Mouse (Mus musculus) cerebellum, adult 2 months (tissue): ENCODE measurements around the gene Gkn1. TPM values are rescaled to one million over a fixed set of nuclear protein-coding genes. Genes with fewer than 3 reads are reported as not detected.

Source experiments
- DNase-seq, 2 experiments: peaks; one replicate each; pipeline ENCODE4 v3.0.0; 2021
- H3K27ac ChIP-seq: fragments of 200-500 bp; 2 replicates; pipeline ENCODE4 v1.5.1; 2012; ENCODE audit warnings: low read length, control low read depth, inconsistent platforms; ENCODE audit not compliant: insufficient read depth
- H3K27me3 ChIP-seq: fragments of 200-500 bp; 2 replicates; pipeline ENCODE4 v1.6.1; 2012; ENCODE audit warnings: inconsistent platforms, mild to moderate bottlenecking, low read length, moderate library complexity; ENCODE audit not compliant: control insufficient read depth, insufficient read depth
- H3K4me1 ChIP-seq: fragments of 200-500 bp; 2 replicates; pipeline ENCODE4 v1.6.1; 2011; ENCODE audit warnings: low read length; ENCODE audit not compliant: control insufficient read depth, insufficient read depth
- H3K4me3 ChIP-seq: fragments of 200-500 bp; replicated peaks from 2 replicates; pipeline ENCODE3; 2011; ENCODE audit warnings: mild to moderate bottlenecking, low read depth, low read length, control low read depth; ENCODE audit not compliant: insufficient read depth
- CTCF ChIP-seq: fragments of 200-500 bp; IDR thresholded peaks from 2 replicates; pipeline ENCODE4 v1.5.1; 2011; ENCODE audit warnings: low read depth, mild to moderate bottlenecking, control low read depth, low read length, moderate library complexity, borderline replicate concordance; ENCODE audit not compliant: insufficient read depth
- POLR2A ChIP-seq: fragments of 200-500 bp; IDR thresholded peaks from 2 replicates; pipeline ENCODE4 v1.6.1; 2011; ENCODE audit warnings: low read length, control low read depth, borderline replicate concordance; ENCODE audit not compliant: insufficient read depth
- WGBS: fragments of 180-500 bp; shearing (Covaris S2); methylation state at CpG from one replicate; pipeline ENCODE4 v1.1.7; 2018; 5-methylcytosine and 5-hydroxymethylcytosine counted together
- polyA plus RNA-seq: library from polyadenylated mRNA; depleted of rRNA; stranded (reverse); fragments of >200 nt; gene quantifications from 2 replicates; pipeline ENCODE4 v1.2.3, GENCODE M21; 2012; rRNA removed

Gene Gkn1
- polyA plus RNA-seq, result 0.08 and 0.13 TPM in 2 replicates

DNA sequence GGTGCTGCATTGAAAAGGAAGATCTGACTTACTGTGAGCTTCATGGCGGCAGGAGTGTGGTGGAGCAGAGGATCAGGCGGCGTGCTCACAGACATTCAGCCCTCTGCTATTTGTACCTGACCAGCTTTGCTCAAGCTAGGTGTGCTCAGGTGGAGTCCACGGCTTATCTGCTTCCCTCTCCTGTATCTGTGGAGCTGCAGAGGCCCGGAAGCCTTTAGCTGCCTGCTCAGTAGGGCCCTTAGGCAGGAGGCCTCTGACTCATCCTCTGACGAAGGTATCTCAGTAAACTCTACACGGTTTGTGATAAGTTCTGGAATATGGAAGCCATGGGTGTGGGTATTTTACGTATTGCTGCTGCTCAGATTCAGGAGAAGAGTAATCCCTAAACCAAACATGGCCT is at the start of gene Gkn1:
Gene Gkn1 (minus strand): TSS at position 114 of the 400 bp plus-strand sequence.
- WGBS, result 93% methylated on average over 8 of the region's 8 CpGs
- DNase-seq, result no peak
- no peaks in the 10 kb centered on the region for H3K4me1 ChIP-seq
- no peaks in the 10 kb centered on the region for H3K27me3 ChIP-seq
- no peak within 1 kb of the TSS for H3K27ac ChIP-seq
- H3K4me3 ChIP-seq, result no peak within 1 kb of the TSS
- TF ChIP-seq CTCF (no peak), POLR2A (no peak)

DNA sequence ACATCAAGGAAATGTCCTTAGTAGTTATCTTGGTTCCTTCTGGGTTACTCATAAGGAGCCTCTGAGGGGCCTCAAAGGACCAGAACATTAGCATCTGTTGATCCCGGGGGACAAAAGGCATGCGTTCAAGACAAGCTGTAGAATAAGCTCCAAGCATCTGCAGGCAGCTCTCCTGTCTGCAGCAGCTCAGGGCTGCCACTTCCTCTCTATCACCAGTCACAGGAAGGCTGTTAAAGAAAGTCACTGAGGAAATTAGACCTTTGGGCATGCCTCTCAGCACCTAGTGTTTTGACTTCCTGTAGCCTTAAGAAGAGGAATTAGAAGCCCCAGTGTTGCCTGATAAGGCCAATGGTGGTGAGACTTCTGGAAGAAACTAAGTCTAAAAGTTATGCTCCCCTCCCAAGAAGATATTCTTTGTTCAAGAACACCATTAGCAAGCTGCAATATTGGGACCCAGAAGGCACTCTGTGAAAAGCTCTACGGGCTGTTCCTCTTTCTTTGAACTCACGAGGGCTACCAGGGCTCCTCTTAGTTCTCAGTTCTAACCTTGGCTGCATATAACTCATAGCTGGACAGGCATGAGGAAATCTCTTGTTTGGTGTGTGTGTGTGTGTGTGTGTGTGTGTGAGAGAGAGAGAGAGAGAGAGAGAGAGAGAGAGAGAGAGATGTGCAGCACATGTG is 49.3 kb upstream of the Gkn1 start:
- Histone ChIP-seq H3K27me3 (no peaks in the 10 kb centered on the region), H3K4me3 (no peak overlapping the region), H3K27ac (no peak overlapping the region), H3K4me1 (no peaks in the 10 kb centered on the region)
- TF ChIP-seq POLR2A (no peak), CTCF (no peak)
- 68% methylated on average over 4 of the region's 4 CpGs for WGBS
- no peak for DNase-seq

DNA sequence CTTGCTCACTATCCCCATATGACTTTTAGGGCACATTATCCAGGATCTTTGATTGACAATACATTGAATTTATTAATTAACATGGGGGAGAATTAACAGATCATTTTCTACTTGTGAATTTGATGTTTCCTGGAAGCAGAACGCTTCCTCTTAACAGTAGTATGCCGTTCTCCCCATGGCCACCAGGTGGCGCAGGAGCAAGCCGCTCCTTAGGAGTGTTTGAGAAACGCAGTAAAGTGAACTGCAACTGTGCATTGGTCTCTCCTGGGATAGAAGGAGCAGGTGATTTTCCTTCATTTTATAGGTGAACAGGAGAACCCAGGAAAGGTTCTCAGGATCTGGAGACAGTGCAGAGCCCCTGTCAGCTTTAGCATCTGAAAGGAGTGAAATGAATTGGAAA is 48.4 kb upstream of the Gkn1 start:
- H3K27ac ChIP-seq, result no peak overlapping the region
- H3K4me3 ChIP-seq, result no peak overlapping the region
- DNase-seq, result peak; percentile 42 to 56
- no peak for TF ChIP-seq POLR2A
- TF ChIP-seq CTCF, result peak; percentile 96
- no peaks in the 10 kb centered on the region for H3K27me3 ChIP-seq
- WGBS, result 2% methylated on average over 5 of the region's 5 CpGs
- H3K4me1 ChIP-seq, result no peaks in the 10 kb centered on the region

DNA sequence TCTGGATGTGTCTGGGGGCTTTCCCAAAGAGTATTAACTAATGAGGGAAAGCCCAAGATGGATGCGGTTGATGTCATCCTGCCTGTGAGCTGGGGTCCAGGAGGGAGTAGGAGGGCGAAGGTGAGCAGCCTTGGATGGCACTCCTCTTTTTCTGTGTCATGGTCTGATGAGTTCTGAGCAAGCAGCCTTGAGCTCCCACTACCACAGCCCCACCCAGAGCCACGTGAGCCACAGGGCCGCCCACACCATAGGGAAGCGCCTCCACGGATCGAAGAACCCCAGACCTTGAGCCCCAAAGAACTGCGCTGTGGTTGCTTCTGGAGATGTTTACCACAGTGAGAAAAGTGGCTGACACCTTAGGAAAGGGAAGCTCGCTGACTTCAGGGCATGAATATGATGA is 44.0 kb upstream of the Gkn1 start:
- Histone ChIP-seq H3K4me1 (no peaks in the 10 kb centered on the region), H3K4me3 (no peak overlapping the region), H3K27ac (no peak overlapping the region), H3K27me3 (no peaks in the 10 kb centered on the region)
- 83% methylated on average over 9 of the region's 9 CpGs for WGBS
- DNase-seq, result no peak
- TF ChIP-seq CTCF (no peak), POLR2A (no peak)

DNA sequence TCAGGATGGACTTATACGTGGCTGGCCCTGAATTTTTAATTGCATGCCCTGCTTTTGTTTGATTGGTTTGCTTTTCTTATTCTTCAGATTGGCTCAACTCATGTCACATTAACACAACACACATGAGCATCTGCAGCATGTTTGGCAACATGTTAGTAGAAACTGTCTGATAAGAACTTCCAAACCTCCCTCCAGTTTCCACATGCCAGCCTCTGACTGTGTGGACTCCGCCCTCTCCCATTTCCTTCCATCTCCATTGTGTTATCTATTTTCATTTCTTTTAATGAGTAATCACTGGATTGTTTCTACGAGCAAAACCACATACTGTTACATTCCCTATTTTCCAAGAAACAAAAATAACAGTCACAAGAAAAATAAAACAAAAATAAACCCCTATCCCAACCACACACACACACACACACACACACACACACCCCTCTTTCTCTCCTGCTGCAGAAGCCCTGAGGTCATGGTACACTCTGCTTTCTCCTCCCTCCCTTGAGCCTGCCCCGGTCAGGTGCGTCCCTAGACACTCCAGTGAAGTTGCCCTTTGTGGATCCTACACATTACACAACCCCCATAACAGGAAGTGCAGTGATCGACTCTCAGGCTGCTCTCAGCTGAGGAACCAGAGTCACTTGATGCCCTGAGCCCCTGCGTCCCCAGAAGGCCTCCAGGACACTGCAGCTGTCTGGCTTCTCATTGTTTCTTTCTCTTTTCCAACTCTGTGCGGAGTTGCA is 42.9 kb upstream of the Gkn1 start:
- Histone ChIP-seq H3K4me3 (no peak overlapping the region), H3K4me1 (no peaks in the 10 kb centered on the region), H3K27ac (no peak overlapping the region), H3K27me3 (no peaks in the 10 kb centered on the region)
- no peak for DNase-seq
- TF ChIP-seq POLR2A (no peak), CTCF (no peak)
- 80% methylated on average over 8 of the region's 8 CpGs for whole genome bisulfite sequencing

DNA sequence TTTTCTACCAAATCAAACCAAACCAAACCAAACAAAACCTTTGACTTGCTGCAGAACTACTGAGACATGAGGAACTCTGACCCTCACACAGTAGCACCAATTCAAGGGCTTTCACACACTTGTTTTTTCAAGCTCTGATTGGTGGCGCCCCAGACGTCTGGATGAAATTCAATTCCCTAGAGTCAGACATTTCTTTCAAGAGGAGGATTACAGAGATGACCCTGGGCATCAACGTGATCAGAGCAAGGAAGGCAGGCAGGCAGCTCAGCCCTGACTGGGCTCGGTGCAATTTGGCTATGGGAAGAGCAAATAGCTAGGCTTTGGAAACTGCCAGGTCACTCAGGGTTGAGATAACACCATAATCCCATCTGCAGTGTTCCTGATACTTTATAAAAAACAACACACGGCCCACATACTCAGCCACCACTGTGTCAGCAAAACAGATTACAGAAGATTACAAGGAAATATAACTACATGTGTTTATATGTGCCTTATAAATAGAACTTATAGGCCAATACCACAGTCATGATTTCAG is 38.8 kb upstream of the Gkn1 start:
- H3K27ac ChIP-seq, result no peak overlapping the region
- H3K27me3 ChIP-seq, result no peaks in the 10 kb centered on the region
- WGBS, result 48% methylated on average over 5 of the region's 5 CpGs
- no peak overlapping the region for H3K4me3 ChIP-seq
- TF ChIP-seq CTCF (no peak), POLR2A (no peak)
- no peak for DNase-seq
- no peaks in the 10 kb centered on the region for H3K4me1 ChIP-seq

DNA sequence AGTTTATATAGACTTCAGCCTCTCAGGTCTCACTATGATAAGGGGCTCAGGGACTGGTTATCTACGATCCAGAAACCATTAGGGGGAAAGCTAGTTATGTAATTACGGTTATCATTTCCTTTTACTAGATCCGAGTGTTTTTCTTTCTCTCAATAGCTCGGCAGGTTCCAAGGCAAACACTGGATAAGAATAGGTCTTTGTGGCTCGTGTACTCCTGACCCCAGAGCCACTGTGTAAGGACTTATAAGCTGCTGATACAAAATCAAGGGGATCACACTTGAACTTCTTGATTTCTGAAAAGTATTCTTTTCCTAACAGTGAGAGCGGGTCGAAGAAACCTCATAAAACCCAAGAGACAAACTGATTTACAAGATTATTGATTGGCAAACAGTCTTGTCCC is 38.1 kb upstream of the Gkn1 start, which contains the start of gene Gkn3:
Gene Gkn3 (minus strand): TSS at position 59 of the 400 bp plus-strand sequence.
- Histone ChIP-seq H3K4me1 (no peaks in the 10 kb centered on the region), H3K4me3 (no peak within 1 kb of the TSS), H3K27me3 (no peaks in the 10 kb centered on the region; the same call in 1 of the 2 replicates), H3K27ac (no peak within 1 kb of the TSS)
- WGBS, result 82% methylated on average over 7 of the region's 7 CpGs
- no peak for TF ChIP-seq CTCF
- no peak for DNase-seq

DNA sequence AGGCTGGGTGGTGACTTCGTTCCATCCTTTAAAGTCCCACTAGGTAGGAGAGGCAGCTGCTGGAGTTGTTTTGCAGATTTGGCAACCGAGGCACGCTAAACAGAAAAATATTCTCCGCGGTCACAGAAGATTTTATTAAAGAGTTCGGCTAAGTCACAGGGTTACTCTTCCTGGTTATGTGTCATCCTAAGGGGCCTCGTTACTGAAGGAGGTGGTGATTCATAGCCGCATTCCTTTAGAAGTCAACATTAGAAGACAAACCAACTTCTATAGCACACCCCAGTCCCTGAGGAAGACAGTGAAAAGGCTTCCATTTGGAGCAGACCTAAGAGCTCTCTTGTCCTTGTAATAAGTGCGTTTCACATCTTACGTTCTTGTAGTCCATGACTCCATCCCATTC is 35.9 kb upstream of the Gkn1 start:
- Histone ChIP-seq H3K27ac (no peak overlapping the region), H3K4me3 (no peak overlapping the region), H3K4me1 (no peaks in the 10 kb centered on the region), H3K27me3 (no peaks in the 10 kb centered on the region; the same call in 1 of the 2 replicates)
- TF ChIP-seq POLR2A, result no peak
- TF ChIP-seq CTCF, result no peak
- WGBS, result 85% methylated on average over 10 of the region's 10 CpGs
- no peak for DNase-seq
